Mouse (Mus musculus): ENCODE results near the gene Gys2. TPM values are rescaled to one million over a fixed set of nuclear protein-coding genes. Genes with fewer than 3 reads are reported as not detected.

Gys2 gene
- polyA plus RNA-seq, 1 experiment from 2014 or later: not detected

GRCm38 (mm10) chr6:142451381-142451780 is 21.5 kb downstream of the Gys2 start:
- Histone ChIP-seq H3K9me3 (replicated peaks) (no peaks in the 10 kb centered on the region), H3K9ac (no peak overlapping the region), H3K27me3 (no peaks in the 10 kb centered on the region), H3K27ac (no peak overlapping the region), H3K36me3 (ENCODE audit: poor library complexity, severe bottlenecking) (no peaks in the 10 kb centered on the region), H3K4me3 (no peak overlapping the region), H3K4me1 (no peaks in the 10 kb centered on the region), H3K4me2 (no peak overlapping the region)
- 86% methylated on average over 12 of the region's 12 CpGs for WGBS
- no peak for ATAC-seq

- H3K36me3 ChIP-seq (ENCODE audit: poor library complexity, severe bottlenecking): no peaks in the 10 kb centered on the region
- H3K4me1 ChIP-seq: no peaks in the 10 kb centered on the region
- no peak overlapping the region for H3K4me3 ChIP-seq
- H3K9me3 ChIP-seq (replicated peaks): no peaks in the 10 kb centered on the region
- H3K4me2 ChIP-seq: no peak overlapping the region
- no peak overlapping the region for H3K9ac ChIP-seq
- no peaks in the 10 kb centered on the region for H3K27me3 ChIP-seq
- no peak overlapping the region for H3K27ac ChIP-seq
- ATAC-seq: no peak
Measured at GRCm38 (mm10) chr6:142429072-142429471, 43.8 kb downstream of the Gys2 start.

GRCm38 (mm10) chr6:142424976-142425375 is 47.9 kb downstream of the Gys2 start:
- H3K4me1 ChIP-seq: no peaks in the 10 kb centered on the region
- no peaks in the 10 kb centered on the region for H3K36me3 ChIP-seq (ENCODE audit: poor library complexity, severe bottlenecking)
- H3K4me3 ChIP-seq: no peak overlapping the region
- ATAC-seq: no peak
- H3K9me3 ChIP-seq (replicated peaks): no peaks in the 10 kb centered on the region
- H3K27me3 ChIP-seq: no peaks in the 10 kb centered on the region
- H3K27ac ChIP-seq: no peak overlapping the region
- 74% methylated on average over 7 of the region's 7 CpGs for WGBS
- H3K4me2 ChIP-seq: no peak overlapping the region
- no peak overlapping the region for H3K9ac ChIP-seq

DNA sequence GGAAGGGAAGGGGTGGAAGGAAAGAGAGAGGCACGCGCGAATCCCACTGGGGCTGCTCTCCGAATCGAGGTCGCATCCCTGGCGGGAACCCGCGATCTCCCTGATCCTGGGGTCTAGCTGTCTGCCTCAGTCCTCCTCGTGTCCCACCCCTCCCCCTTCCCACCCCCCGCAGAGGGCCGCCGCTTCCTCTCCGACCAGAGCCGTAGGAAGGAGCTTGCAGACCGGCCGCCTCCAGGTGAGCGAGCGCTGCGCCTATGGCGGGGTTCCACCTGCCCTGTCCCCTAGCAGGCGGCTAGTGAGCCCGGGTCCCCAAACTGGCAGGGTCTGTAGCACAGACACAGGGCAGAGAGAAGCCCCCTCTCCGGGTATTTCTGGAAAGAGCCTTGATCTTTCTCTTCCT is 58.3 kb downstream of the Gys2 start:
- WGBS: under 1% methylated on average over 24 of the region's 24 CpGs
- H3K9me3 ChIP-seq (replicated peaks): no peaks in the 10 kb centered on the region
- peak overlapping the region; percentile 55 for H3K9ac ChIP-seq
- 0 out of 2 replicates have a peak, but pooled peaks have one; percentile 27 for ATAC-seq
- peak overlapping the region; percentile 31 for H3K4me3 ChIP-seq
- no peaks in the 10 kb centered on the region; the same call in 1 of the 2 replicates for H3K36me3 ChIP-seq (ENCODE audit: poor library complexity, severe bottlenecking)
- H3K4me1 ChIP-seq: 0 out of 2 replicates have a peak, but pooled peaks cover 5% of the 10 kb centered on the region
- H3K27me3 ChIP-seq: peaks cover 41% of the 10 kb centered on the region
- no peak overlapping the region for H3K27ac ChIP-seq
- peak overlapping the region; percentile 60 for H3K4me2 ChIP-seq

DNA sequence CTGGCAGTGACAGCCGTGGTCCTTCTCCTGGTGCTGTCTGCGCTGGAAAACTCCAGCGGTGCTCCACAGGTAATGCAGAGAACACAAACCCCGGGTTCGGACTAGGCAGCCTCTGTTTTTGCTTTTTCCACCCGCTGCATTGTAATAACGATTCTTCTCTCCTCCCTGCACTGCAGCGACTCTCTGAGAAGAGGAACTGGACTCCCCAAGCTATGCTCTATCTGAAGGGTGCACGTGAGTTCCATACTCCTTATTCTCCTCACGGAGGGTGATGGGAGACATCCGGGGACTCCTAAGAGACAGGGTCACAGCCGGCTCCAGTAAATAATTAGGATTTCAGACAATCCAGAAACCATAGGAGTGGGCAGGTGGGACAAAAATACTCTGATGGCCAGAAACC is 59.1 kb downstream of the Gys2 start:
- no peak overlapping the region for H3K4me2 ChIP-seq
- no peaks in the 10 kb centered on the region for H3K9me3 ChIP-seq (replicated peaks)
- no peak for ATAC-seq
- 0 out of 2 replicates have a peak, but pooled peaks cover 5% of the 10 kb centered on the region for H3K4me1 ChIP-seq
- 9% methylated on average over 12 of the region's 12 CpGs for WGBS
- H3K27ac ChIP-seq: no peak overlapping the region
- H3K36me3 ChIP-seq (ENCODE audit: poor library complexity, severe bottlenecking): no peaks in the 10 kb centered on the region
- no peak overlapping the region for H3K4me3 ChIP-seq
- H3K9ac ChIP-seq: no peak overlapping the region
- H3K27me3 ChIP-seq: peaks cover 41% of the 10 kb centered on the region

DNA sequence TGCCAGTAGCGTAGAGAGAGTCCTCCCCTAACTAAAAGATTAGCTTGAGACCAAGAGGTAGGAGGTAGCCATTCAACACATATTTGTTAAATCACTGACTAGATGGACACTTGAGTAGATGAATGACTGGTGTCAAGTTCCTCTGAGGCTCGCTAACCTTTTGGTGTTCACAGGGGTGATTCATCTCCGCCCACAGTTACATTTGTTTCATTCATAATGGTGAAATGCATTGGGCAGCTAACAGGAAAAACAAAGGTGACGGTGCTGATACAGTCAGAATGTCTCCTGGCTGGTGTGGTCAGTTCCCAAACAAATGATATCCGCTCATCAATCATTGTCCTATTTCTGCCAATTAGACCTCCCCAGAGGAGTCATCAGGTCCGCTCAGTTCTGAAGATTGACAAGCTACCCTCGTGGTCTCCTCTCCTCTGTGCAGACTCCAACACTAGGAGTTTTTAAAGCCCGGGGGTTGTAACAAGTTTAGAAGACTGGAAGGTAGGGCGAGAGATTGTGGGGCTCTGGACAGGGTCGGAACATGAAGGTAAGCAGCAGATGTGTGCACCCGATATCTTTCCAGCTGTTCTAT is 59.9 kb downstream of the Gys2 start, which contains the start of gene Spx:
Gene Spx, plus strand, starts transcription at position 536 of the 586 bp plus-strand sequence.
- no peak within 1 kb of the TSS for H3K9ac ChIP-seq
- 68% methylated on average over 11 of the region's 11 CpGs for WGBS

GRCm38 (mm10) chr6:142411140-142411539 is 61.8 kb downstream of the Gys2 start:
- Histone ChIP-seq H3K4me3 (no peak overlapping the region), H3K36me3 (ENCODE audit: poor library complexity, severe bottlenecking) (no peaks in the 10 kb centered on the region), H3K9me3 (replicated peaks) (no peaks in the 10 kb centered on the region), H3K27me3 (peaks cover 38% of the 10 kb centered on the region), H3K4me2 (no peak overlapping the region), H3K4me1 (0 out of 2 replicates have a peak, but pooled peaks cover 5% of the 10 kb centered on the region), H3K27ac (no peak overlapping the region), H3K9ac (no peak overlapping the region)
- ATAC-seq: no peak
- WGBS: 8% methylated on average over 1 of the region's 1 CpGs

More for the DNA sequence above, 59.9 kb downstream of the Gys2 start, which contains the start of gene Spx:
- Histone ChIP-seq H3K4me2 (peak within 1 kb of the TSS; percentile 60), H3K4me3 (no peak within 1 kb of the TSS), H3K9me3 (replicated peaks) (no peaks in the 10 kb centered on the region), H3K4me1 (0 out of 2 replicates have a peak, but pooled peaks cover 5% of the 10 kb centered on the region), H3K27me3 (peaks cover 41% of the 10 kb centered on the region), H3K27ac (no peak within 1 kb of the TSS), H3K36me3 (ENCODE audit: poor library complexity, severe bottlenecking) (no peaks in the 10 kb centered on the region)
- ATAC-seq: no peak

GRCm38 (mm10) chr6:142395756-142396155 is 77.2 kb downstream of the Gys2 start:
- H3K4me3 ChIP-seq: no peak overlapping the region
- no peaks in the 10 kb centered on the region for H3K27me3 ChIP-seq
- H3K9ac ChIP-seq: no peak overlapping the region
- no peaks in the 10 kb centered on the region for H3K9me3 ChIP-seq (replicated peaks)
- 94% methylated on average over 6 of the region's 6 CpGs for WGBS
- no peak overlapping the region for H3K27ac ChIP-seq
- ATAC-seq: no peak
- H3K36me3 ChIP-seq (ENCODE audit: poor library complexity, severe bottlenecking): peaks cover 45% of the 10 kb centered on the region
- no peak overlapping the region for H3K4me2 ChIP-seq
- no peaks in the 10 kb centered on the region for H3K4me1 ChIP-seq

DNA sequence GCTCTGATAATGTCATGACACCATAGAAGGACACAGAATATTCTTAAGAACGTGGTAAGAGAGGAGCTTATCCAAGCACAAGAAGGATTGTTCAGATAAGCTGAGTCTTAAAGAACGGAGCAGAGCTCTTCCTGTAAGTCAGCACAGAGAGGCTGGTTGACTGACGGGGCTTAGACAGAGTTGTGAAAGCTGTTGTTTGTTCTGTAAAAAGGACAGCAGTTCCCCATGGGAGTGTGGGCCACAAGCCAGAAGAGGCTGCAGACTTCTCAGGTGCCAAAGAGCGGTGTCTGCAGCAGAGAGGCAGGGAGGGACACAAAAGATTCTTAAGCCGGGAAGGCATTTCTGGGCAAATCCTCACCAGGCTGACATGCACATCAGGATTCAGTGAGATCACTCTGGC is 78.2 kb downstream of the Gys2 start:
- peaks cover 36% of the 10 kb centered on the region for H3K36me3 ChIP-seq (ENCODE audit: poor library complexity, severe bottlenecking)
- no peak overlapping the region for H3K4me3 ChIP-seq
- no peaks in the 10 kb centered on the region for H3K4me1 ChIP-seq
- no peak overlapping the region for H3K9ac ChIP-seq
- ATAC-seq: no peak
- no peaks in the 10 kb centered on the region for H3K9me3 ChIP-seq (replicated peaks)
- H3K27ac ChIP-seq: no peak overlapping the region
- no peak overlapping the region for H3K4me2 ChIP-seq
- 82% methylated on average over 5 of the region's 5 CpGs for WGBS
- H3K27me3 ChIP-seq: no peaks in the 10 kb centered on the region

GRCm38 (mm10) chr6:142392312-142392711 is 80.6 kb downstream of the Gys2 start:
- WGBS: 93% methylated on average over 5 of the region's 5 CpGs

GRCm38 (mm10) chr6:142389101-142389500 is 83.8 kb downstream of the Gys2 start:
- WGBS: 82% methylated on average over 2 of the region's 2 CpGs
- Histone ChIP-seq H3K36me3 (ENCODE audit: poor library complexity, severe bottlenecking) (peaks cover 11% of the 10 kb centered on the region), H3K27me3 (no peaks in the 10 kb centered on the region), H3K9me3 (replicated peaks) (no peaks in the 10 kb centered on the region), H3K9ac (no peak overlapping the region), H3K4me1 (peaks cover 26% of the 10 kb centered on the region), H3K4me2 (no peak overlapping the region), H3K27ac (no peak overlapping the region), H3K4me3 (no peak overlapping the region)
- ATAC-seq: no peak

More at GRCm38 (mm10) chr6:142392312-142392711, 80.6 kb downstream of the Gys2 start:
- no peak overlapping the region for H3K4me2 ChIP-seq
- H3K36me3 ChIP-seq (ENCODE audit: poor library complexity, severe bottlenecking): peaks cover 36% of the 10 kb centered on the region
- no peak for ATAC-seq
- H3K9me3 ChIP-seq (replicated peaks): no peaks in the 10 kb centered on the region
- no peak overlapping the region for H3K27ac ChIP-seq
- no peak overlapping the region for H3K9ac ChIP-seq
- H3K27me3 ChIP-seq: no peaks in the 10 kb centered on the region
- H3K4me1 ChIP-seq: peaks cover 19% of the 10 kb centered on the region
- no peak overlapping the region for H3K4me3 ChIP-seq

DNA sequence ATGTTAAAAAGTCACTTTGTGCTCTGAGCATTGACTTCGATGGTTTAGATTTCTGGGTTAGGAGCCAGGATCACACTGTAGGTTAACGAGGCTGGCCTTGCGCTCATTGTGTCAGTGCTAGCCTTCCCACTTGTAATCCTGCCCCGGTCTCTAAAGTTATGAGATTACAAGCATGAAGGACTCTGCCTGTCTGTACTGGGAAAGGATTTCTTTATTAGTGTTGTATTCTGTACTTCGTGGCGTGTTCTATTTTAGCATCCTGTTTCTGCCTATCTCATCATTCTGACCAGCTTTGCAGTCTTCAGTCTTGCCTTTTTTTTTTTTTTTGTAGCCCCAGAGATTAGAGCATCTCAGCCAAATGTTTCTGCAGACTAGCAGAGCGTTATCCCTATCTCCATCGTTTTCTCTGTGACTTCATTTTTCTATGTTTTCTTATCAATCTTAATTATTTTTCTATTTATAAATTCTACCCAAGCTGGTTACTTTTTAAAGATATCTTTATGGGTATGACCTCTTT is 85.1 kb downstream of the Gys2 start:
- no peak overlapping the region for H3K27ac ChIP-seq
- peak overlapping the region; percentile 87 for H3K4me2 ChIP-seq
- H3K27me3 ChIP-seq: no peaks in the 10 kb centered on the region
- ATAC-seq: no peak
- no peaks in the 10 kb centered on the region for H3K36me3 ChIP-seq (ENCODE audit: poor library complexity, severe bottlenecking)
- H3K9ac ChIP-seq: peak overlapping the region; percentile 84
- H3K4me1 ChIP-seq: peaks cover 26% of the 10 kb centered on the region
- peak overlapping the region; percentile 98 for H3K4me3 ChIP-seq
- WGBS: 21% methylated on average over 8 of the region's 8 CpGs
- H3K9me3 ChIP-seq (replicated peaks): no peaks in the 10 kb centered on the region
